ENCODE assay signal across 11 mouse cellular contexts in genomic region chr5:73782214-73783091, GRCm38 (mm10).
DNase-seq lines count a peak whose midpoint lies in the region; ATAC-seq lines count a peak whose summit lies in the region.
"Had no signal": no experiment of that assay in that cellular context is flagged by ENCODE, and none has a peak within 500 bp of the region (broad histone marks: within the 10 kb centered on the region; RNA-seq: fewer than 3 reads in every experiment).

No protein-coding gene starts in this region.

- no peak overlapping the region for H3K9ac ChIP-seq in limb, embryonic 15.5 days
- no peak overlapping the region for H3K9ac ChIP-seq in forebrain, embryonic 12.5 days

- DNase-seq in NIH3T3 (ENCODE audit: low read depth) = peak; percentile 63
- DNase-seq in embryo, embryonic 11.5 days (ENCODE audit: low read depth, low spot score) = peak; percentile 74
- DNase-seq in kidney, adult 11 months = peak; percentile 46
- no peak for DNase-seq in left cerebral cortex, postnatal 14 days (ENCODE audit: low spot score in 2 of 2)
- DNase-seq in left cerebral cortex, postnatal 10 days (ENCODE audit: extremely low spot score in 1 of 2, low spot score in 2 of 2) = no peak
- no peak for DNase-seq in frontal cortex, adult 2 months (ENCODE audit: extremely low spot score in 1 of 2, low spot score in 1 of 2)
- DNase-seq: cerebellum, adult 11-12 months; left cerebral cortex, postnatal 4 days had no signal

- H3K27ac ChIP-seq in limb, embryonic 15.5 days = peak overlapping the region; percentile 86
- H3K27ac ChIP-seq in forebrain, embryonic 12.5 days = no peak overlapping the region

- ATAC-seq in limb, embryonic 15.5 days (ENCODE audit: insufficient number of reproducible peaks, low FRiP score, low TSS enrichment, low read depth) = peak; percentile 90
- no peak for ATAC-seq in forebrain, embryonic 12.5 days (ENCODE audit: low FRiP score)

- H3K4me3 ChIP-seq in limb, embryonic 15.5 days = no peak overlapping the region
- no peak overlapping the region for H3K4me3 ChIP-seq in forebrain, embryonic 12.5 days (replicated peaks)

- H3K9me3 ChIP-seq in limb, embryonic 15.5 days = no peaks in the 10 kb centered on the region
- H3K9me3 ChIP-seq in forebrain, embryonic 12.5 days = no peaks in the 10 kb centered on the region

- peaks cover 30% of the 10 kb centered on the region for H3K4me1 ChIP-seq in limb, embryonic 15.5 days
- H3K4me1 ChIP-seq in forebrain, embryonic 12.5 days = no peaks in the 10 kb centered on the region

- 12% methylated on average over 15 of the region's 15 CpGs for WGBS in limb, embryonic 15.5 days
- 75% methylated on average over 15 of the region's 15 CpGs for WGBS in forebrain, embryonic 12.5 days

- H3K27me3 ChIP-seq in limb, embryonic 15.5 days = no peaks in the 10 kb centered on the region
- H3K27me3 ChIP-seq in forebrain, embryonic 12.5 days = no peaks in the 10 kb centered on the region

- no peaks in the 10 kb centered on the region for H3K36me3 ChIP-seq in limb, embryonic 15.5 days
- H3K36me3 ChIP-seq in forebrain, embryonic 12.5 days (replicated peaks) = no peaks in the 10 kb centered on the region

- 0 out of 2 replicates have a peak overlapping the region, but pooled peaks have one; percentile 1 for H3K4me2 ChIP-seq in limb, embryonic 15.5 days
- no peak overlapping the region for H3K4me2 ChIP-seq in forebrain, embryonic 12.5 days
- H3K4me2 ChIP-seq: heart, embryonic 11.5 days had no signal

- intact Hi-C loops in left cerebral cortex, postnatal 14 days (cut with DNase I) = no loop called here
- intact Hi-C loops in left cerebral cortex, postnatal 10 days (cut with DNase I) = no loop called here

Comparison
In these comparisons a context has a peak if more than half of its experiments do, and no peak if none do; other contexts are left out.
1. DNase-seq: peak in NIH3T3 (single experiment), embryo, embryonic 11.5 days (single experiment) and kidney, adult 11 months (single experiment); none in left cerebral cortex, postnatal 14 days (0 of 2), left cerebral cortex, postnatal 10 days (0 of 2) and frontal cortex, adult 2 months (0 of 2).